Mouse (Mus musculus) liver, adult 2 months (tissue): Measurements from ENCODE around the gene Lbh.

ENCODE experiments used
- CTCF ChIP-seq: fragments of 200-500 bp; IDR thresholded peaks from 2 replicates; pipeline ENCODE4 v1.5.1; 2011; ENCODE audit warnings: low read depth, low read length, control low read depth
- POLR2A ChIP-seq: fragments of 200-500 bp; IDR thresholded peaks from 2 replicates; pipeline ENCODE4 v1.6.1; 2011; ENCODE audit warnings: low read length, control low read depth; ENCODE audit not compliant: insufficient read depth; ENCODE audit errors: extremely low read depth

GRCm38 (mm10) chr17:72926994-72927393 lies 8.9 kb downstream of the Lbh start:
- TF ChIP-seq POLR2A (no peak), CTCF (no peak)
